Mouse (Mus musculus): ENCODE measurements around the gene Usp36. TPM values are rescaled to one million over a fixed set of nuclear protein-coding genes. Genes with fewer than 3 reads are reported as not detected.
"Not testable (repeated sequence)": the region's sequence is repeated elsewhere in the genome, so short reads cannot be mapped to it uniquely, and the experiment has no call there.

Gene Usp36
- total RNA-seq, 1 experiment from 2014 or later = 20.8 TPM

DNA sequence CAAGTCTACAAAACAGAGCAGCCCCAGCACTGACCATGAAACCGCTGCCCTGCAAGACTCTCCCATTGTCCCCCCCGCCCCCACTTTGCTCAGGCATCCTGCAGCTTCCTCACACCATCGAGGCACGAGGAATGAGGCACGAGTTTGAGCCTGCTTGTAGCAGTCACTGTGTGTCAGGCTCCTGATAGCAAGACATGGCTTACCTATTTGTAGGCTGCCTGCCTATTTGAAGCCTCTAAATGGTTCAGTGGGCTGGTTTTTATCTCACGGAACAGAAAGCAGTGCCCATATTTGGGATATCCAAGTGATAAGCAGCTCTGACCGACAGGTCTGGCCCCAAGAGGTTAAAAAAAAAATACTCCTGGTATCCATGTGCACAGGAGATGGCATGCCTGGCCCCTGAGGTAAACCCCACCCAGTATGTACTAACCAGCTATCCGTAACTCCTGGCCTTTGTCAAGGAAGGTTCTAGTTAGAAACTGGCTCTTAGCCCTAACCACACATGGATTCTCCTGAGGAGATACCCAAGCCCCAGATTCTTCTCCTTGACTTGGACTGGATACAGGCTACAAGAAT is 26.3 kb upstream of the Usp36 start:
- ATAC-seq (replicated peaks in 1 of 2; ENCODE audit: insufficient read depth in 1 of 2, low FRiP score in 2 of 2, low TSS enrichment in 1 of 2, low read depth in 1 of 2, poor library complexity in 2 of 2, severe bottlenecking in 2 of 2) = no peak

- ATAC-seq (replicated peaks in 1 of 2; ENCODE audit: insufficient read depth in 1 of 2, low FRiP score in 2 of 2, low TSS enrichment in 1 of 2, low read depth in 1 of 2, poor library complexity in 2 of 2, severe bottlenecking in 2 of 2) = peak in 1 of 2 experiments; percentile 41; a peak in 1 of 4 replicates
Observed at GRCm38 (mm10) chr11:118312132-118312723, 22.2 kb upstream of the Usp36 start.

- not testable (repeated sequence) for ATAC-seq (replicated peaks in 1 of 2; ENCODE audit: insufficient read depth in 1 of 2, low FRiP score in 2 of 2, low TSS enrichment in 1 of 2, low read depth in 1 of 2, poor library complexity in 2 of 2, severe bottlenecking in 2 of 2)
Observed at GRCm38 (mm10) chr11:118307962-118308361, 17.9 kb upstream of the Usp36 start.

DNA sequence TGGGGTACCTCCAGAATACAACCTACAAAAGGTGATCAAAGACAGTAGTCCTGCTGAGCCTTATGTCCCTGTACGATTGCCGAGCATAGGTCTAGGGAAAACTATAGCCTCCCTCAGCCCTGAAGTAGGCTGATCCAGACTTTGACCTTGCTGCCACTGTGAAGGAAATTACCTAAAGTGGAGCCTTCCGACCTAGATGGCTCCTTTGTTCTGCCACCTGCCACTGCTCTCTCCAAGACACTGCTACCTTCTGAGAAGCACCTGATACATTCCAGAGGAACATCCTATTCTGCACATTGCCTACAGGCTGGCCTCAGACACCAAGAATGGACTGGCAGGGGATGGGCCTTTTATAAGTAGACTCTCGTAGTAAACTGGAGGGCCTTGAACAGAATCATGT is 13.9 kb upstream of the Usp36 start:
- ATAC-seq (replicated peaks in 1 of 2; ENCODE audit: insufficient read depth in 1 of 2, low FRiP score in 2 of 2, low TSS enrichment in 1 of 2, low read depth in 1 of 2, poor library complexity in 2 of 2, severe bottlenecking in 2 of 2) = not testable (repeated sequence)

- no peak for ATAC-seq (replicated peaks in 1 of 2; ENCODE audit: insufficient read depth in 1 of 2, low FRiP score in 2 of 2, low TSS enrichment in 1 of 2, low read depth in 1 of 2, poor library complexity in 2 of 2, severe bottlenecking in 2 of 2)
Observed at GRCm38 (mm10) chr11:118298810-118299209, 8.8 kb upstream of the Usp36 start.

- no peak for ATAC-seq (replicated peaks in 1 of 2; ENCODE audit: insufficient read depth in 1 of 2, low FRiP score in 2 of 2, low TSS enrichment in 1 of 2, low read depth in 1 of 2, poor library complexity in 2 of 2, severe bottlenecking in 2 of 2)
Observed at GRCm38 (mm10) chr11:118297967-118298366, 7.9 kb upstream of the Usp36 start.

- ATAC-seq (replicated peaks in 1 of 2; ENCODE audit: insufficient read depth in 1 of 2, low FRiP score in 2 of 2, low TSS enrichment in 1 of 2, low read depth in 1 of 2, poor library complexity in 2 of 2, severe bottlenecking in 2 of 2) = no peak
Observed at GRCm38 (mm10) chr11:118295026-118295425, 5.0 kb upstream of the Usp36 start.

DNA sequence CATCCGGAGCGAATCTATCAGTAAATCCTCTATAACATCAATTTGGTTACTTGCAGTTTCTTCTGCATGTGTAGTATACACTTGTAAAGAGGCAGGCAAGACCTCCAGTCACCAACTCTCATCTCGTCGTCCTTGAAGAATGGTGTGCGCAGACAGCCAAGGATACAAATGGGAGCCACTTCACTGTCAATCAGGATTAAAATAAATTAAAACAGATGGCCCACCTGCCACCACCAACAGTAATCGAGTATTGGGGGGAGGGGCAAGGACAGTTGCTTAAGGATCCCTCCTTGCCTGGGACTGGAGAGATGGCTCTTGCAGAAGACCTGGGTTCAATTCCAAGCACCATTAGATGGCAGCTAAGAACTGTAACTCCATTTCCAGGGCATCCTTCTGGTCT is 2.6 kb upstream of the Usp36 start:
- ATAC-seq (replicated peaks in 1 of 2; ENCODE audit: insufficient read depth in 1 of 2, low FRiP score in 2 of 2, low TSS enrichment in 1 of 2, low read depth in 1 of 2, poor library complexity in 2 of 2, severe bottlenecking in 2 of 2) = no peak

DNA sequence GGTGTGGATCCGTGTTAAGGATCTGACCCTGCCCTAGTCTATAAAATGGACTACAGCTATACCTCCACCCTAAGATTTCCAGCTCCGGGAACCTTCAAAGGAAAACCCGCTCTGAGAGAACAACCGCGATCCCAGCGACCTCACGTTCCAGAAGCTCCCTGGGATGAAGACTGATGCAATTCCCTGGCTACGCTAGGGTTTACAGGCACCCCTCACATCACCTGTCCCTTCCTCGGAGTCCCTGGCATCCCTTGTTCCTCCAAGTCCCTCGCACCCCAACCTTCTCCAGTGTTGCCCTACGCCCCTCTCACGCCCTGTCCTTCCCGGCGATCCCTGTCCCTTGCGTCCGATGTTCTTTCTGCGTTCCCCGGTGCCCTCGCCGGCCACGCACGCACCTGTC is 482 bp downstream of the Usp36 start:
- no peak; a peak in 1 of 4 replicates for ATAC-seq (replicated peaks in 1 of 2; ENCODE audit: insufficient read depth in 1 of 2, low FRiP score in 2 of 2, low TSS enrichment in 1 of 2, low read depth in 1 of 2, poor library complexity in 2 of 2, severe bottlenecking in 2 of 2)

DNA sequence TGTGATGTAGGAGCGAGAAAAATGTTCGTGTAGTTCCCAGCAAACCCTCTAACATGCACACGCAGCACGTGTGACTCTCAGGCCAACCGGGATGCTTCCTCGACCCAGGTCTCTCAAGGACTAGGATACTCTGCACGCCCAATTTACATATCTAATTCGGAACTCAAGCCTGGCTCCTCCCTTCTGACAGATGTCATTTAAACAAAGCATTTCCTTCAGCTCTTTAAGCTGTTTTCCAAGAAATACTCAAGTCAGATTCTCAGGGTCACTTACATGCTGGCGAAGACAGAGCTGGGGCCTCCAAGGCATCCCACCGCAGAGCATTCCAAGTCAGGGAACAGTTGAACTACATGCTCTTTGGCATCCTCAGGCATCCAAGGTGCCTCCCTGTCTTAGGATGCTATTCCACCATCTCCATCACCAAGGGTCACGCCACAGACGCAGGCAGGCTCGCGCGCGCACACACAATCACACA is 970 bp downstream of the Usp36 start:
- no peak for ATAC-seq (replicated peaks in 1 of 2; ENCODE audit: insufficient read depth in 1 of 2, low FRiP score in 2 of 2, low TSS enrichment in 1 of 2, low read depth in 1 of 2, poor library complexity in 2 of 2, severe bottlenecking in 2 of 2)

- ATAC-seq (replicated peaks in 1 of 2; ENCODE audit: insufficient read depth in 1 of 2, low FRiP score in 2 of 2, low TSS enrichment in 1 of 2, low read depth in 1 of 2, poor library complexity in 2 of 2, severe bottlenecking in 2 of 2) = no peak
Observed at GRCm38 (mm10) chr11:118287573-118287972, 2.5 kb downstream of the Usp36 start.

- no peak for ATAC-seq (replicated peaks in 1 of 2; ENCODE audit: insufficient read depth in 1 of 2, low FRiP score in 2 of 2, low TSS enrichment in 1 of 2, low read depth in 1 of 2, poor library complexity in 2 of 2, severe bottlenecking in 2 of 2)
Observed at GRCm38 (mm10) chr11:118286434-118286833, 3.6 kb downstream of the Usp36 start.

DNA sequence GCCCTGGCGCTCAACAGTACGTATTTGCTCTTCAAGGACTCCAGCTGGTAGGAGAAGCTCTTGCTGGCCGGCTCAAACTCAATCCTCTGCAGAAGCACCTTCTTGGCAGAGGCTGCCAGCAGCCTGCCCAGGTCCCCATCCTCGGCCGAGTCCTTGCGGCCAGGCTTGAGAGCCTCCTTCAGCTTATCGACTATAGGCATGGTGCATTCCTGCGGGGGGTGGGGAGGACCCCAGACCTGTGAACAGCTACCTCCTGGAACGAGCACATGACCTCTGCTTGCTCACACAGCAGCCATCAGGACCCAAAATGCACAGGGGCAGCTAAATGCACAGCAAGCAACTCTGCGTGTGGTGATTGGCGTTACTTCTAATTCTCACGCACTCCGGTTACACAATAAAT is 4.3 kb downstream of the Usp36 start:
- no peak for ATAC-seq (replicated peaks in 1 of 2; ENCODE audit: insufficient read depth in 1 of 2, low FRiP score in 2 of 2, low TSS enrichment in 1 of 2, low read depth in 1 of 2, poor library complexity in 2 of 2, severe bottlenecking in 2 of 2)

DNA sequence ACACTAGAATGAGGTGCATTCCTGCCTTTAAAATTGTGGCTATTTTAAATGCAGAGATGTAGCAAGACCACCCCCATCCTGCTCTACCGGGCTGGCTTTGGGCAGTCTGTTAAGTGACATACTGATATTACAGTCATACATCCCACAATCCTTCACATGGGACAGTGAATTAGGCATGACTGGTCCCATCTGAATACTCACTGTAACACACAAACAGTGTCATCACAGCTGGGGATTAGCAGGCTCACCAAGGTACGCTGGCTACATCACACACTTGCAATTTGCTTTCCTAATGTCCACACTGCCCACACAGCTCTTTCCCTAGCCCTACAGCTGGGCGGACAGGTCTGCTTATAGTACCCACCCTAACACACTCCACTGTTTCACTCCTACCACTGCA is 9.8 kb downstream of the Usp36 start:
- no peak for ATAC-seq (replicated peaks in 1 of 2; ENCODE audit: insufficient read depth in 1 of 2, low FRiP score in 2 of 2, low TSS enrichment in 1 of 2, low read depth in 1 of 2, poor library complexity in 2 of 2, severe bottlenecking in 2 of 2)

DNA sequence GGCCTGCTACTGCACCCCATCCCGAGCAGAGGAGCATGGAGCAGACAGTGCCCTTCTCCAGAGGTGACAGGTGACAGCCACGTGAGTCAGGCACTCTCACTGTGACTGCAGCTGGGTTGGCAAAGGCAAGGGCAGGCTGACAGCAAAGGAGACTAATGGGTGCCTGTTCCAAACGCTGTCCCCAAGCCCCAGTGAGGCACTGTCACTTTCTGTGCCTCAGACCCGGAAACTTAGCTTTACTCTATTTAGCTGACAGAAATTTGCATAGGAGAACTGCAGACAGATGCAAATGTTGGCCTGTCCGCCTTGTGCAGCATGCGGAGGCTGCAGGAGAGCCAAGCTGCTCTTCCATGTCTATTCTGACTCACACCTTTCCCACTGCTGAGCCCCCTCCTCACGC is 13.7 kb downstream of the Usp36 start:
- no peak for ATAC-seq (replicated peaks in 1 of 2; ENCODE audit: insufficient read depth in 1 of 2, low FRiP score in 2 of 2, low TSS enrichment in 1 of 2, low read depth in 1 of 2, poor library complexity in 2 of 2, severe bottlenecking in 2 of 2)

DNA sequence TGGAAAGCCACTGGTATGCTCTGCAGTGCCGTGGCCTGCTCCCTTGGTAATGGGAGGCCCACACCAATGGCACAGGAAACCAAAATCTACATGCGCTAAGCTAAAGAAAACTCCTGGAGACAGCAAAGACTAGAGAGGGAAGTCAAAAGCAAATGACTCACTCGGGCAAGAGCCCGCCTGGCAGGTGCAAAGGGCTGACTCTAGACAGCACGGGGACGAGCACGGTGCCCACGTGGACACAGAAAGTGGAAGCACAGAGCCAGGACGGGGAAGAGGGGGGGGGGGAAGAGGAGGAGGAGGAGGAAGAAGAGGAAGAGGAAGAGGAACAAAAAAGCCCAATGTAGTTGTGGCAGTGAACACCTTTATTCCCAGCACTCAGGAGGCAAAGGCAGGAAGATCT is 15.0 kb downstream of the Usp36 start:
- peak in 1 of 2 experiments; percentile 42; a peak in 1 of 4 replicates for ATAC-seq (replicated peaks in 1 of 2; ENCODE audit: insufficient read depth in 1 of 2, low FRiP score in 2 of 2, low TSS enrichment in 1 of 2, low read depth in 1 of 2, poor library complexity in 2 of 2, severe bottlenecking in 2 of 2)

GRCm38 (mm10) chr11:118269827-118270226 is 20.2 kb downstream of the Usp36 start:
- no peak for ATAC-seq (replicated peaks in 1 of 2; ENCODE audit: insufficient read depth in 1 of 2, low FRiP score in 2 of 2, low TSS enrichment in 1 of 2, low read depth in 1 of 2, poor library complexity in 2 of 2, severe bottlenecking in 2 of 2)

GRCm38 (mm10) chr11:118266666-118267046 is 23.4 kb downstream of the Usp36 start:
- no peak for ATAC-seq (replicated peaks in 1 of 2; ENCODE audit: insufficient read depth in 1 of 2, low FRiP score in 2 of 2, low TSS enrichment in 1 of 2, low read depth in 1 of 2, poor library complexity in 2 of 2, severe bottlenecking in 2 of 2)

DNA sequence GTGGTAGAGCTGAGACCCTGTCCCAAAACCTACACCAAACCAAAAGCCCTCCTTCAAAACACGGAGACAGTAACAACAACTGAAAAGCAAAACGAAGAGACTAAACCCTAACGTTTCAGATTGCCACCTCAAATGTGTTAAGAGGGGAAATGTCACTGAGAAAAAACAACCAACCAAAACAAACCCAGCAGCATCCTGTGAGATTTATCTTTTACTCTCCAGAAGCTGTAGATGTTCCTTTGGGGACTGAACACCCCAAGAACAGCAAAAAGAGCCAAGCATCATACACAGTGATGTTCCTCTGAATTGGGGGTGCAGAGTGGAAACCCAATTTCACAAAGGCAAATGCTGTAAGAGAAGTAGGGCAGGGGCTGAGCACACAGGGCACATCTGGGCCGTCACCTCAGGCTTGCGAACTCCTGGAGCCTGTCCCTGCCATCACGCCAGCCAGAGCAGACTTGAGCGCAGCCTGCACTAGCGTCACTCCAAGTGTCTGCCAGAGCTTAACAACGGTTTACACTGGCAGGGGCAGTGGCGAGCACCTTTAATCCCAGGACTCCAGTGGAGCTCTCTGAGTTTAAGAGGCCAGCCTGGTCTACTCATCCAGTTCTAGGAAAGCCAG is 23.9 kb downstream of the Usp36 start:
- ATAC-seq (replicated peaks in 1 of 2; ENCODE audit: insufficient read depth in 1 of 2, low FRiP score in 2 of 2, low TSS enrichment in 1 of 2, low read depth in 1 of 2, poor library complexity in 2 of 2, severe bottlenecking in 2 of 2) = no peak

Data from hematopoietic stem cell, adult 5-6 weeks (primary cell).